Mouse (Mus musculus) c-Kit-positive CD71-positive TER-119-positive erythroid progenitor cells, embryonic 14.5 days (primary cell): ENCODE data around the gene Slc24a5.

Source experiments
- DNase-seq: peaks from one replicate; pipeline ENCODE4 v3.0.0-alpha.2; 2013; ENCODE audit warnings: low spot score

The Slc24a5 gene

GRCm38 (mm10) chr2:125119381-125120110 lies 51.6 kb downstream of the Slc24a5 start:
- DNase-seq: no peak

DNA sequence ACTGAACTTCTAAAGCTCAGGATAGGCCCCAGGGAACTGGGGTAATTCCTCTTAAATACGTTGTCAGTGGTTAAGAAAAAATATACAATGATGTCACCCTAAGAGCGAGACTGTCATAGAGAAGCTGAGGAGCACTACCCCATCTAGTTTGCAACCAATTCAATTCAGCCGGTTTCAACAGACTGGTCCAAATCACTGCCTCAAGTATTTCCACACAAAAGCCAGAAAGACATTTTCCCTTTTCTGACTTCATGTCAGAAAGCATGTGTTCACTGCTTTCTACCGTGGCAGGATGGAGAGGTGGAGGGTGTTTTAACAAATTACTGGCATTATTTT lies 54.3 kb downstream of the Slc24a5 start:
- no peak for DNase-seq

GRCm38 (mm10) chr2:125122624-125123476 lies 54.9 kb downstream of the Slc24a5 start:
- peak; percentile 37 for DNase-seq

DNA sequence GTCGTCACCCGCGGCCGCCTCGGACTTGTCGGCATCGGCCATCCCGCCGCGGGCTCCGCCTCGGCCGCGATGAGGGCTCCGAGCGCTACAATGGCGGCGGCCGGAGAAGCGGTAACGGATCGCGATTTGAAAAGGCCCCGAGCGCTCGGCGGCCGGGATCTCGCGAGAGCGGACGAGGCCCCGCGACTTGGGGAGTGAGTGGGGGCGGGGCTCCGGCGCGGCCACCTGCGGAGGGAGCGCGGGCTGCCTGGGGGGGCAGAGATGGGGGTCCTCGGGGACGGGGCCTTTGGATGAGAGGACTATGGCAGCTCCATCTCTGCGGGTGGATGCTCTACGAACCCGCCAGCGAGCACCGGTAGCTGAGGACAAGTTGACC lies 55.5 kb downstream of the Slc24a5 start, which contains the start of gene Myef2:
TSS of gene Myef2 (minus strand) at position 185 of the 376 bp plus-strand sequence.
- DNase-seq: peak; percentile 79

GRCm38 (mm10) chr2:125125824-125126223 lies 57.9 kb downstream of the Slc24a5 start:
- DNase-seq: no peak

DNA sequence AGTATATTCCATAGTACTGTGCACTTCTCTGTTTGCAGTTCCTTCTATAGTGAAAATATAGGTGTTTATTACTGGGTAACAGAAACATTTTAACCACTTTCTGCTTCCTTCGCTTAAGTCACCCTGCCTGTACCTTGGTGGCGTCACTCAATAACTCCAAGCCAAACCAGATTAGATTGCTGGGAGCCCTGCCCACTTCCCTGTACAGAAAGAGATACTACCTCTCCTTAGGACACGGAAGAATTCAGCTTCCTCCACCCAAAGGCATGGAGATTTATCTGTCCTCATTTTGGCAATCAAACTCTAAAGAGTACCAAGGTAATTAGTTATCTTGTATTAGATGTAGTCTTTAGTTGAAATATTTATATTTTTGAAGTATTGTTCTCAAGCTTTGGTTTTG lies 58.9 kb downstream of the Slc24a5 start:
- no peak for DNase-seq

- no peak for DNase-seq
Observed at GRCm38 (mm10) chr2:125134113-125134512, 66.2 kb downstream of the Slc24a5 start.

DNA sequence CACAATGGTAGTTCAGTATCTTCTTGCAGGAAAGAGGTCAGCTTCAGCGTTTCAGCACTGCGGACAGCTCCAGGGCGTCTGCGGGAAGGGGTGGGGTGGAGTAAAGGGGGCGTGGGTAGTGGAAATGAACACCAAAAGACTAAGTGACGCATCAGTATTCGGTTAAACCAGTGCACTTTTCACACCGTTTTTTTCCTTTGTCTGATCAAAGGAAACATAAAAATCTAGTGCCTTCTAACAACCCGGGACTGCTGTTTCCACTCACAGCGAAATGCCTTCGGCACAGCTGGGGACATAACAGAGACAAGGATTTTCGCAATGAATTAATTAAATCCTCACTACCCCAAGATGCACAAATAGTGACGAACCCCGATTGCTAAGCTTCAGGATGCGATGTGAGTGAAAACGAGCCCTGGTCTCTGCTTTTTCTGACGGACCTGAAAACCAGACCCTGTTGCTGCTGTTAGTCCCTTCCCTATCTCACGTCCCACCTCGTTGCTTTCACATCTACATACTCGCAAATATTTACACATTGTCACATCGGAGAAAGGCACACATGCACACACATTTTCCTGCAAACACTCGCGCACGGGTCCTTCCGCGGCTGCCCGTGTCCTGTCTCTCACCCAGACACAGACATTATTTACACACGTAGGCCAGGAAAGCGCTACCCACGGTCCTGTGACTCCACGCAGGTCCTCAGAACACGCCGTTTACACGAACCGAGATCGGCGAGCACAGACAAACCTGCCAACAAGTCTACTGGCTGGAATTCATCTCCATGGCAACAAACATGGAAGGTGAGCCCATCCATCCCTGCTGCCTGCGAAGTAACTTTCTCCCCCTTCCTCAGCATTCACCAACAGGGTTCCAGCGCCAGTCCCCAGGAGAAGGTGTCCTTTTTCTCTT lies 68.2 kb downstream of the Slc24a5 start, which contains the start of gene Ctxn2:
TSS of gene Ctxn2 (plus strand) at position 790 of the 909 bp plus-strand sequence.
- peak; percentile 58 for DNase-seq

DNA sequence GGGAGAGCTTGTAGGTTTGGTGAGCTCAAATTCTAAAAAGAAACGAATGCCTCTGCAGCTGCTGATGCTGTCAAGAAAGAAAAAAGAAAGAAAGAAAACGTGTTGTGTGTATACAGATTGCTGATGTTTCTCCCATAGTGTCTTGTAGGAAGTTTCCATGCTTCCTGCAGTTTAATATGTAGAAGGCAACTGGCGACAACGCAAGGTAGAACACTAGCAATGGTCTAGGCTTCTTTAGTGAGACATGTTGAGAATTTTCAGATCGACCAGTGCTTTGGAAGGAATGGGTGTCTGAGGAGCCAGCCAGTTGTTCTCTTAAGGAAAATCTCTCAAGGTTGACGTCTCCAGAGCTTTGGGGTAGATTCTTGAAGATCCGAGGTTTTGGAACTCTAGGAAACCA lies 68.9 kb downstream of the Slc24a5 start:
- DNase-seq: no peak
